Mouse (Mus musculus): ENCODE data around the gene Gins1. TPM values are rescaled to one million over a fixed set of nuclear protein-coding genes. Genes with fewer than 3 reads are reported as not detected.

Gins1 gene
- polyA plus RNA-seq, 1 experiment: 19.7 TPM

GRCm38 (mm10) chr2:150973401-150974115, 68.4 kb downstream of the Gins1 start:
- Histone ChIP-seq H3K27ac (ENCODE audit: insufficient read depth, low read length) (no peak overlapping the region), H3K4me1 (ENCODE audit: control insufficient read depth, insufficient read depth, low read length) (no peaks in the 10 kb centered on the region), H3K4me3 (ENCODE audit: insufficient read depth, low read length) (no peak overlapping the region)
- TF ChIP-seq CTCF (IDR thresholded peaks at IDR 0.05; ENCODE audit: borderline replicate concordance, insufficient read depth, low read length): no peak
- no peak for TF ChIP-seq POLR2A (IDR thresholded peaks at IDR 0.05; ENCODE audit: low read depth, low read length)

DNA sequence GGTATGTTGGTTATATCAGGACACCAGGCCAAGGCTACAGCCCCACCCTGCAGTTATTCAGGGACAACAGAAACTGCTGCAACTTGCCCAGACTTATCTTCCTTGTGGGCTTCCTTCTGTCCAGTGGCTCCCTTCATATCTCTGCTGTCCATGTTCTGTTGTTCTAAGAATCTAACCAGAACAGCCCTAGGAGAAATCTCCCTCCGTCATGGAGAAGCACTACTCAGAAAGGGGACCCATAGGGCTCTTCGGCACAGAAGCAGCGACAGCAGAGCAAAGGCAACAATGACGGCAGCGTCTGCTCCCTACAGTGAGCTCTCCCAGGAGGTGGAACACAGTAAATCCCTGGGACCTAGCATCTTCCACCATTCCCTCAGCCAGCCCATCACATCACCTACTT, 71.7 kb downstream of the Gins1 start:
- TF ChIP-seq POLR2A (IDR thresholded peaks at IDR 0.05; ENCODE audit: low read depth, low read length): no peak
- no peak for TF ChIP-seq CTCF (IDR thresholded peaks at IDR 0.05; ENCODE audit: borderline replicate concordance, insufficient read depth, low read length)
- no peak overlapping the region for H3K27ac ChIP-seq (ENCODE audit: insufficient read depth, low read length)
- no peaks in the 10 kb centered on the region for H3K4me1 ChIP-seq (ENCODE audit: control insufficient read depth, insufficient read depth, low read length)
- no peak overlapping the region for H3K4me3 ChIP-seq (ENCODE audit: insufficient read depth, low read length)

- Histone ChIP-seq H3K4me3 (ENCODE audit: insufficient read depth, low read length) (no peak overlapping the region), H3K27ac (ENCODE audit: insufficient read depth, low read length) (no peak overlapping the region), H3K4me1 (ENCODE audit: control insufficient read depth, insufficient read depth, low read length) (no peaks in the 10 kb centered on the region)
- no peak for TF ChIP-seq POLR2A (IDR thresholded peaks at IDR 0.05; ENCODE audit: low read depth, low read length)
- TF ChIP-seq CTCF (IDR thresholded peaks at IDR 0.05; ENCODE audit: borderline replicate concordance, insufficient read depth, low read length): no peak
These were observed 72.5 kb downstream of the Gins1 start for GRCm38 (mm10) chr2:150977676-150978075.

DNA sequence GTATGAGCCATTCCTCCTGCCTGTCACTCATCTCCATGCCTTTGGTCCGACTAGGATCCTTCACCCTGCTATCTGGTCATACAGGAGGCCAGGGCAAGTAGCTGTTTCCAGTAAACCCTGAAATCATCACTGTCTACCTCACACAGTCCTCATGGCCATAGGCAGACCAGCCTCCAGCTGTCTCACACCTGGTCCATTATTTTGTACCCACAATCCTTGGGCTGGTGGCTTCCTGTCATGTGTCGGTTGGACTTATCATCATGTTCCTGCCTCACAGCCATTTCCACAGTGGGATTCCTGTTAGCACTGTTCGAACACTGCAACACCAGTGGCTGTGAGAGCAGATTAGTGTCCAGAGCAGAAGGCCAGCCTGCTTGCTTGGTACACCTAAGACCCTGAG, 73.6 kb downstream of the Gins1 start:
- H3K27ac ChIP-seq (ENCODE audit: insufficient read depth, low read length): no peak overlapping the region
- no peaks in the 10 kb centered on the region for H3K4me1 ChIP-seq (ENCODE audit: control insufficient read depth, insufficient read depth, low read length)
- TF ChIP-seq POLR2A (IDR thresholded peaks at IDR 0.05; ENCODE audit: low read depth, low read length) (no peak), CTCF (IDR thresholded peaks at IDR 0.05; ENCODE audit: borderline replicate concordance, insufficient read depth, low read length) (no peak)
- H3K4me3 ChIP-seq (ENCODE audit: insufficient read depth, low read length): no peak overlapping the region

DNA sequence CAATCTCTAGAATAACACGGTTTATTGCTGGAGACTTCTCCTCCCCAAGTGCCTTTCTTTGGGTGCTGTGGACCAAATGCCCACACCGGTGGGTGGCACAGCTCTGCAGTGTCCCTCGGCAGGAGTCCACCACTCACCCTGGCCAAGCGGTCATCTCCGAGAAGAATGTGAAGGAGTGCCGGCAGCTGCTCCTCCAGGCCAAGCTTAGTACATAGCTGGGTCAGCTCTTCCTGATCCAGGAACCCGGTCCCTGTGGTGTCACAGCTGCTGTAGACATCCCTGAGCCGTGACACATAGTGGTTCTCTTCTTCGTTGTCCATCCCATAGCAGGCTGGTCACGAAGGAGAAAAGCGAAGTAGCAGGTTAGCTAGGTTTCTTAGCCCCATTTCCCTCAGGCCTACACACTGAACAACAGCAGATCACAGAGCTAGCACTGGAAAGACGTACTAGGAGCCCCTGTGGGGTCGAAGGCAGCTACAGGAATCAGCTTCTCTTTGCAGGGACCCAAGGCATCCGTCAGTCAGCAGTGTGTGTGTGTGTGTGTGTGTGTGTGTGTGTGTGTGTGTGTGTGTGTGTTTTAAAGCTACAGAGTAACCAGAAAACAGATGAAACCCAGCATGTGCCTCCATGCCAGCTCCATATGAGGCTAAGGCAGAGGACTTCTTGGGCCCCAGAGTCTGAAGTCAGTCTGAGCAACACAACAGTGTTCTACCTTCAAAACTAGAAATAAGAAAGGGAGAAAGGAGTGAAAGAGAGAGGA, 74.8 kb downstream of the Gins1 start:
- no peak overlapping the region for H3K4me3 ChIP-seq (ENCODE audit: insufficient read depth, low read length)
- H3K27ac ChIP-seq (ENCODE audit: insufficient read depth, low read length): no peak overlapping the region
- TF ChIP-seq CTCF (IDR thresholded peaks at IDR 0.05; ENCODE audit: borderline replicate concordance, insufficient read depth, low read length) (no peak), POLR2A (IDR thresholded peaks at IDR 0.05; ENCODE audit: low read depth, low read length) (no peak)
- H3K4me1 ChIP-seq (ENCODE audit: control insufficient read depth, insufficient read depth, low read length): no peaks in the 10 kb centered on the region

Other genes starting within 250 kb of the Gins1 start
- gene Acss1, start 236.9 kb upstream of the Gins1 start, polyA plus RNA-seq (2011; ENCODE audit: insufficient read length, low read depth, missing spikeins): 0.47 TPM in 1 of 2 replicates, not detected in the other
- not detected in 2 replicates for gene Vsx1, start 216.0 kb upstream of the Gins1 start, polyA plus RNA-seq (2011; ENCODE audit: insufficient read length, low read depth, missing spikeins)
- 9.7 and 10.1 TPM in 2 replicates for gene Entpd6, start 156.4 kb upstream of the Gins1 start, polyA plus RNA-seq (2011; ENCODE audit: insufficient read length, low read depth, missing spikeins)
- 67.4 and 91.7 TPM in 2 replicates for gene Pygb, start 118.7 kb upstream of the Gins1 start, polyA plus RNA-seq (2011; ENCODE audit: insufficient read length, low read depth, missing spikeins)
- gene Abhd12, start 659 bp upstream of the Gins1 start, polyA plus RNA-seq (2011; ENCODE audit: insufficient read length, low read depth, missing spikeins): 47.2 and 57.5 TPM in 2 replicates
- 7.3 and 9.2 TPM in 2 replicates for gene Ninl, start 134.0 kb downstream of the Gins1 start, polyA plus RNA-seq (2011; ENCODE audit: insufficient read length, low read depth, missing spikeins)
- gene Nanp, start 134.0 kb downstream of the Gins1 start, polyA plus RNA-seq (2011; ENCODE audit: insufficient read length, low read depth, missing spikeins): 11.3 and 15.5 TPM in 2 replicates
- gene Gm14151, start 186.9 kb downstream of the Gins1 start, polyA plus RNA-seq (2011; ENCODE audit: insufficient read length, low read depth, missing spikeins): not detected in 2 replicates
- gene Gm14147, start 192.8 kb downstream of the Gins1 start, polyA plus RNA-seq (2011; ENCODE audit: insufficient read length, low read depth, missing spikeins): not detected in 2 replicates

All from embryonic fibroblast, embryonic 13.5 days (primary cell).